Mouse (Mus musculus) embryonic facial prominence, embryonic 11.5 days (tissue): ENCODE data around the gene Dntt. TPM values are rescaled to one million over a fixed set of nuclear protein-coding genes. Genes with fewer than 3 reads are reported as not detected.

ENCODE experiments used
- ATAC-seq: fragments of 200-750 bp; cut with Nextera tagmentation; replicated peaks from 2 replicates; pipeline ENCODE4 v1.8.0; 2017; ENCODE audit warnings: low read depth; ENCODE audit not compliant: insufficient number of reproducible peaks, low FRiP score, low TSS enrichment
- DNase-seq: peaks from one replicate; pipeline ENCODE4 v3.0.0-alpha.2; 2015; ENCODE audit warnings: low spot score
- H3K27ac ChIP-seq: fragments of 300-500 bp; sonication (generic); replicated peaks from 2 replicates; pipeline ENCODE4 v1.5.1; 2014; ENCODE audit warnings: mild to moderate bottlenecking, low read depth, low read length, control low read depth
- H3K27me3 ChIP-seq: fragments of 300-500 bp; sonication (generic); 2 replicates; pipeline ENCODE4 v1.6.1; 2014; ENCODE audit warnings: mild to moderate bottlenecking, low read length, moderate library complexity, mixed read lengths; ENCODE audit not compliant: control insufficient read depth, insufficient read depth
- H3K36me3 ChIP-seq: fragments of 300-500 bp; sonication (generic); replicated peaks from 2 replicates; pipeline ENCODE4 v1.6.1; 2014; ENCODE audit warnings: low read depth, mild to moderate bottlenecking, low read length, moderate library complexity, mixed read lengths; ENCODE audit not compliant: control insufficient read depth, insufficient read depth
- H3K4me1 ChIP-seq: fragments of 300-500 bp; sonication (generic); 2 replicates; pipeline ENCODE4 v1.6.1; 2014; ENCODE audit warnings: low read length, mixed read lengths; ENCODE audit not compliant: control insufficient read depth, insufficient read depth
- H3K4me2 ChIP-seq: fragments of 300-500 bp; sonication (generic); 2 replicates; pipeline ENCODE4 v1.6.1; 2014; ENCODE audit warnings: low read depth, mild to moderate bottlenecking, control low read depth, low read length, moderate library complexity
- H3K4me3 ChIP-seq: fragments of 300-500 bp; sonication (generic); 2 replicates; pipeline ENCODE4 v1.5.1; 2014; ENCODE audit warnings: low read depth, low read length, control low read depth
- H3K9ac ChIP-seq: fragments of 300-500 bp; sonication (generic); replicated peaks from 2 replicates; pipeline ENCODE4 v1.6.1; 2014; ENCODE audit warnings: mild to moderate bottlenecking, control low read depth, low read length
- H3K9me3 ChIP-seq: fragments of 300-500 bp; sonication (generic); replicated peaks from 2 replicates; pipeline ENCODE4 v1.6.1; 2016; ENCODE audit warnings: mild to moderate bottlenecking, low read length, inconsistent platforms, mixed read lengths; ENCODE audit not compliant: control insufficient read depth
- WGBS: fragments of 180-500 bp; shearing (Covaris S2); extraction: QIAGEN DNeasy Blood & Tissue Kit; methylation state at CpG from one replicate; pipeline ENCODE4 v1.1.7; 2014; 5-methylcytosine and 5-hydroxymethylcytosine counted together
- polyA plus RNA-seq: library from polyadenylated mRNA; unstranded; fragments of >200 nt; fragmentation: Nextera tagmentation; extraction: Ambion mirVana; gene quantifications from 2 replicates; pipeline ENCODE4 v1.2.1, GENCODE M21; 2014

Dntt gene
- polyA plus RNA-seq, 1 experiment from 2014 or later, result not detected

- no peak overlapping the region for H3K9ac ChIP-seq
- no peaks in the 10 kb centered on the region for H3K36me3 ChIP-seq
- ATAC-seq (no peak), DNase-seq (no peak)
- no peaks in the 10 kb centered on the region for H3K27me3 ChIP-seq
- no peaks in the 10 kb centered on the region for H3K9me3 ChIP-seq
- WGBS, result 61% methylated on average over 3 of the region's 3 CpGs
- H3K27ac ChIP-seq, result no peak overlapping the region
- H3K4me2 ChIP-seq, result no peak overlapping the region
- H3K4me3 ChIP-seq, result no peak overlapping the region
- no peaks in the 10 kb centered on the region for H3K4me1 ChIP-seq
Measured at GRCm38 (mm10) chr19:40999569-40999968, 29.5 kb upstream of the Dntt start.

- Histone ChIP-seq H3K9me3 (no peaks in the 10 kb centered on the region), H3K9ac (no peak overlapping the region), H3K36me3 (no peaks in the 10 kb centered on the region), H3K27me3 (no peaks in the 10 kb centered on the region), H3K4me2 (no peak overlapping the region), H3K4me3 (no peak overlapping the region), H3K27ac (no peak overlapping the region), H3K4me1 (no peaks in the 10 kb centered on the region)
- no peak for ATAC-seq
- no peak for DNase-seq
- 88% methylated on average over 3 of the region's 3 CpGs for whole genome bisulfite sequencing
Measured at GRCm38 (mm10) chr19:41003694-41004315, 25.3 kb upstream of the Dntt start.

DNA sequence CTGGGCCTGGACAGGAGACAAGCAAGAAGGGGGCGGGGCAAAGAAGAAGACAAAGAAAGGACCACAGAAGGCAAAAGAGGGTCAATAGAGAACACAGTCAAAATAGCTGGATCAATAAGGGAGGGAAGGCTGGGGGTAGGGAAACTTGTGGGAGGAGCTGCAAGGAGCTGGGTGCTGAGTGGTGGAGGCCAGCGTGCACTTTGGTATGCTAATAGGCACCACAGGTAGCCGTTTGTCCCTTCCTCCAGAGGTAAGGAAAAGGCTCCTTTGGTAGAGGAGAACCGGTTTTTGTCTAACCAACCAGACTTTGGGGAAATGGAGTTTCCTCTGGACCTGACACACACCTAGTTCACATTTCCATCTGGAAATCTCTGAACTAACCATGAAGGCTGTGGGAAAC lies 22.5 kb upstream of the Dntt start:
- no peaks in the 10 kb centered on the region for H3K27me3 ChIP-seq
- DNase-seq (no peak), ATAC-seq (no peak)
- 18% methylated on average over 4 of the region's 4 CpGs for WGBS
- H3K4me2 ChIP-seq, result no peak overlapping the region
- no peak overlapping the region for H3K4me3 ChIP-seq
- H3K4me1 ChIP-seq, result no peaks in the 10 kb centered on the region
- H3K9me3 ChIP-seq, result no peaks in the 10 kb centered on the region
- no peak overlapping the region for H3K27ac ChIP-seq
- no peak overlapping the region for H3K9ac ChIP-seq
- no peaks in the 10 kb centered on the region for H3K36me3 ChIP-seq

GRCm38 (mm10) chr19:41007326-41007725 lies 21.7 kb upstream of the Dntt start:
- Histone ChIP-seq H3K4me2 (no peak overlapping the region), H3K27me3 (no peaks in the 10 kb centered on the region), H3K36me3 (no peaks in the 10 kb centered on the region), H3K27ac (no peak overlapping the region), H3K4me1 (no peaks in the 10 kb centered on the region), H3K4me3 (no peak overlapping the region), H3K9me3 (no peaks in the 10 kb centered on the region), H3K9ac (no peak overlapping the region)
- ATAC-seq (no peak), DNase-seq (no peak)
- WGBS, result 31% methylated on average over 6 of the region's 6 CpGs

DNA sequence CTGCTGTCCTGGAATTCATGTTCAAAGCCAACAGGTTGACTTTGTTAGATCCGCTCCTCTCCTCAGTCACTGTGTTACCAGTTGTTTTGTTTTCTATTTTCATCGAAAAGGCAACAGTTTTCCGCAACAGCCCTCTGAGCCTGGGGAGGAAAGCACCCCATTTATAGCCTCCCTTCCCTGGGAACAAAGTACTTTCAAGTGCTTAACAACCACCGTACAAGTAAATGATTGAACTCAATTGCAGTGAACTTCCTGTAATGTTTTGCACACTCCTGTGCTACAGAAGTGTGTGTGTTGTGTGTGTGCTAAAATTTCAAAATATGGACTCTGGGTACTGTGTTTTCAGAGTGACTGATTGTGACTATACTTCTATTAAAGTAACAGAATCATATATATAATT lies 21.3 kb upstream of the Dntt start:
- H3K36me3 ChIP-seq, result no peaks in the 10 kb centered on the region

GRCm38 (mm10) chr19:41008674-41009395 lies 20.2 kb upstream of the Dntt start:
- DNase-seq (no peak), ATAC-seq (no peak)
- Histone ChIP-seq H3K9me3 (no peaks in the 10 kb centered on the region), H3K27ac (no peak overlapping the region), H3K4me1 (no peaks in the 10 kb centered on the region), H3K9ac (no peak overlapping the region), H3K27me3 (no peaks in the 10 kb centered on the region), H3K36me3 (no peaks in the 10 kb centered on the region), H3K4me3 (no peak overlapping the region), H3K4me2 (no peak overlapping the region)
- 87% methylated on average over 5 of the region's 5 CpGs for WGBS

More for the DNA sequence above, 21.3 kb upstream of the Dntt start:
- WGBS, result 71% methylated on average over 4 of the region's 4 CpGs
- Histone ChIP-seq H3K27ac (no peak overlapping the region), H3K4me1 (no peaks in the 10 kb centered on the region), H3K9me3 (no peaks in the 10 kb centered on the region), H3K4me3 (no peak overlapping the region), H3K4me2 (no peak overlapping the region), H3K27me3 (no peaks in the 10 kb centered on the region), H3K9ac (no peak overlapping the region)
- ATAC-seq, result no peak
- no peak for DNase-seq

DNA sequence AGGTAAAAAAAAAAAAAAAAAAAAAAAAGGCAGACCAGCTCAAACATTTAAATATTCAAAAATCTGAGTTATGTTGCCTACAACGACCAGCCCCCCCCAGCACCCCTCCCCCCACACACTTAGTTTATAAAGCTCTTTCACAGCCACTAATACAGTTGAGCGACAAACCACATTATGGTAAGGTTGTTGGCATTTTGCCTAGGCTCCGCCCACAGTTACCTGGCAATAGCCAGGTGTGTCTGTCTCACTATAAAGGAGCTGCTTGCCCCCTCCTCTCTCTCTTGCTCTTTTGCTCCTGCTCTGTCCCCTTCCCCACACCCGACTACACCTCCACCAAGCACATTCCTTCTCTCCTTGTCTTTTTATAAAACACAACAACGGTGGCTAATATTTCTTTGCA lies 17.4 kb upstream of the Dntt start:
- WGBS, result 27% methylated on average over 5 of the region's 5 CpGs
- Histone ChIP-seq H3K4me3 (no peak overlapping the region), H3K36me3 (no peaks in the 10 kb centered on the region), H3K4me2 (no peak overlapping the region), H3K27me3 (no peaks in the 10 kb centered on the region), H3K9me3 (no peaks in the 10 kb centered on the region), H3K9ac (no peak overlapping the region), H3K4me1 (no peaks in the 10 kb centered on the region), H3K27ac (no peak overlapping the region)
- ATAC-seq (no peak), DNase-seq (no peak)

GRCm38 (mm10) chr19:41013591-41013990 lies 15.5 kb upstream of the Dntt start:
- ATAC-seq, result peak; percentile 53; the same call in 1 of the 2 replicates
- no peak overlapping the region for H3K27ac ChIP-seq
- no peaks in the 10 kb centered on the region for H3K36me3 ChIP-seq
- no peak overlapping the region for H3K4me2 ChIP-seq
- WGBS, result 2% methylated on average over 5 of the region's 5 CpGs
- H3K9ac ChIP-seq, result no peak overlapping the region
- H3K9me3 ChIP-seq, result no peaks in the 10 kb centered on the region
- no peaks in the 10 kb centered on the region for H3K27me3 ChIP-seq
- H3K4me3 ChIP-seq, result no peak overlapping the region
- H3K4me1 ChIP-seq, result no peaks in the 10 kb centered on the region
- DNase-seq, result no peak
